Mouse (Mus musculus): ENCODE measurements at regions not wholly inside any gene's neighbourhood (a gene's known extent, or its start where the extent isn't known, plus 50 kb on each side); places are given as distances from the start of the nearest gene placed in this dataset.

GRCm38 (mm10) chr2:167777331-167778085 lies 87.9 kb upstream of the Tmem189 start:
- TF ChIP-seq MYOG (IDR thresholded peaks at IDR 0.05; ENCODE audit: control insufficient read depth, extremely low read depth, insufficient read length) (no peak), MYOD1 (IDR thresholded peaks at IDR 0.05; ENCODE audit: control insufficient read depth, insufficient read length, low read depth) (no peak), CEBPB (IDR thresholded peaks at IDR 0.05; ENCODE audit: low read depth) (peak; percentile 94), FOSL1 (IDR thresholded peaks at IDR 0.05; ENCODE audit: insufficient read depth, low read length, poor library complexity, severe bottlenecking) (peak; percentile 23), USF1 (IDR thresholded peaks at IDR 0.05; ENCODE audit: low read depth) (peak; percentile 90), CTCF (IDR thresholded peaks at IDR 0.05; ENCODE audit: control insufficient read depth, insufficient read depth, insufficient read length) (no peak), MAX (IDR thresholded peaks at IDR 0.05) (peak; percentile 83)
- Histone ChIP-seq H3K27me3 (ENCODE audit: control insufficient read depth, insufficient read depth, insufficient read length) (no peaks in the 10 kb centered on the region), H3K36me3 (ENCODE audit: control insufficient read depth, insufficient read depth) (peaks cover 7% of the 10 kb centered on the region), H3K4me3 (ENCODE audit: insufficient read depth, poor library complexity, severe bottlenecking) (peak overlapping the region; percentile 29), H3K79me2 (ENCODE audit: control insufficient read depth, insufficient read depth) (peaks cover 31% of the 10 kb centered on the region), H3K79me3 (ENCODE audit: low read depth) (peaks cover 11% of the 10 kb centered on the region), H3ac (ENCODE audit: control insufficient read depth, insufficient read length, low read depth) (peak overlapping the region; percentile 62)

- peaks cover 7% of the 10 kb centered on the region for H3K36me3 ChIP-seq (ENCODE audit: control insufficient read depth, insufficient read depth)
- no peaks in the 10 kb centered on the region for H3K27me3 ChIP-seq (ENCODE audit: control insufficient read depth, insufficient read depth, insufficient read length)
- no peak overlapping the region for H3K4me3 ChIP-seq (ENCODE audit: insufficient read depth, poor library complexity, severe bottlenecking)
- TF ChIP-seq CEBPB (IDR thresholded peaks at IDR 0.05; ENCODE audit: low read depth) (no peak), USF1 (IDR thresholded peaks at IDR 0.05; ENCODE audit: low read depth) (no peak), CTCF (IDR thresholded peaks at IDR 0.05; ENCODE audit: control insufficient read depth, insufficient read depth, insufficient read length) (no peak), MYOD1 (IDR thresholded peaks at IDR 0.05; ENCODE audit: control insufficient read depth, insufficient read length, low read depth) (no peak), MYOG (IDR thresholded peaks at IDR 0.05; ENCODE audit: control insufficient read depth, extremely low read depth, insufficient read length) (no peak), MAX (IDR thresholded peaks at IDR 0.05) (no peak), FOSL1 (IDR thresholded peaks at IDR 0.05; ENCODE audit: insufficient read depth, low read length, poor library complexity, severe bottlenecking) (no peak)
- H3ac ChIP-seq (ENCODE audit: control insufficient read depth, insufficient read length, low read depth): no peak overlapping the region
- H3K79me2 ChIP-seq (ENCODE audit: control insufficient read depth, insufficient read depth): peaks cover 31% of the 10 kb centered on the region
- H3K79me3 ChIP-seq (ENCODE audit: low read depth): peaks cover 11% of the 10 kb centered on the region
Measured at GRCm38 (mm10) chr2:167776251-167777168, 86.9 kb upstream of the Tmem189 start.

GRCm38 (mm10) chr2:167775218-167775915 lies 85.7 kb upstream of the Tmem189 start:
- Histone ChIP-seq H3K79me3 (ENCODE audit: low read depth) (peaks cover 11% of the 10 kb centered on the region), H3K4me3 (ENCODE audit: insufficient read depth, poor library complexity, severe bottlenecking) (no peak overlapping the region), H3K27me3 (ENCODE audit: control insufficient read depth, insufficient read depth, insufficient read length) (no peaks in the 10 kb centered on the region), H3K36me3 (ENCODE audit: control insufficient read depth, insufficient read depth) (no peaks in the 10 kb centered on the region), H3K79me2 (ENCODE audit: control insufficient read depth, insufficient read depth) (peaks cover 24% of the 10 kb centered on the region), H3ac (ENCODE audit: control insufficient read depth, insufficient read length, low read depth) (no peak overlapping the region)
- TF ChIP-seq MYOD1 (IDR thresholded peaks at IDR 0.05; ENCODE audit: control insufficient read depth, insufficient read length, low read depth) (peak; percentile 60), MAX (IDR thresholded peaks at IDR 0.05) (peak; percentile 45), USF1 (IDR thresholded peaks at IDR 0.05; ENCODE audit: low read depth) (peak; percentile 82), MYOG (IDR thresholded peaks at IDR 0.05; ENCODE audit: control insufficient read depth, extremely low read depth, insufficient read length) (no peak)

- peaks cover 8% of the 10 kb centered on the region for H3K79me3 ChIP-seq (ENCODE audit: low read depth)
- peak overlapping the region; percentile 37 for H3ac ChIP-seq (ENCODE audit: control insufficient read depth, insufficient read length, low read depth)
- H3K4me3 ChIP-seq (ENCODE audit: insufficient read depth, poor library complexity, severe bottlenecking): no peak overlapping the region
- no peaks in the 10 kb centered on the region for H3K36me3 ChIP-seq (ENCODE audit: control insufficient read depth, insufficient read depth)
- no peaks in the 10 kb centered on the region for H3K27me3 ChIP-seq (ENCODE audit: control insufficient read depth, insufficient read depth, insufficient read length)
- no peak for TF ChIP-seq USF1 (IDR thresholded peaks at IDR 0.05; ENCODE audit: low read depth)
- peaks cover 19% of the 10 kb centered on the region for H3K79me2 ChIP-seq (ENCODE audit: control insufficient read depth, insufficient read depth)
Measured at GRCm38 (mm10) chr2:167774806-167775179, 85.2 kb upstream of the Tmem189 start.

- H3K79me2 ChIP-seq (ENCODE audit: control insufficient read depth, insufficient read depth): peaks cover 13% of the 10 kb centered on the region
- H3ac ChIP-seq (ENCODE audit: control insufficient read depth, insufficient read length, low read depth): peak overlapping the region; percentile 37
- TF ChIP-seq CEBPB (IDR thresholded peaks at IDR 0.05; ENCODE audit: low read depth) (no peak), USF1 (IDR thresholded peaks at IDR 0.05; ENCODE audit: low read depth) (no peak), MYOG (IDR thresholded peaks at IDR 0.05; ENCODE audit: control insufficient read depth, extremely low read depth, insufficient read length) (no peak)
- no peaks in the 10 kb centered on the region for H3K36me3 ChIP-seq (ENCODE audit: control insufficient read depth, insufficient read depth)
- peaks cover 4% of the 10 kb centered on the region for H3K79me3 ChIP-seq (ENCODE audit: low read depth)
- H3K27me3 ChIP-seq (ENCODE audit: control insufficient read depth, insufficient read depth, insufficient read length): no peaks in the 10 kb centered on the region
- H3K4me3 ChIP-seq (ENCODE audit: insufficient read depth, poor library complexity, severe bottlenecking): no peak overlapping the region
Measured at GRCm38 (mm10) chr2:167774166-167774805, 84.7 kb upstream of the Tmem189 start.

Data from C2C12 (cell line).